Mouse (Mus musculus) CH12.LX (cell line): Measurements from ENCODE around the gene 4930453N24Rik. TPM values are rescaled to one million over a fixed set of nuclear protein-coding genes. Genes with fewer than 3 reads are reported as not detected.

ENCODE experiments used
- DNase-seq: peaks from one replicate; pipeline ENCODE4 v3.0.0-alpha.2; 2013; ENCODE audit errors: extremely low read depth
- H3K27ac ChIP-seq: 2 replicates; pipeline ENCODE4 v1.5.1; 2012; ENCODE audit warnings: low read depth, mild to moderate bottlenecking, control low read depth, moderate library complexity; ENCODE audit not compliant: insufficient read depth
- H3K27me3 ChIP-seq: replicated peaks from 2 replicates; pipeline ENCODE3; 2012; ENCODE audit warnings: inconsistent platforms
- H3K36me3 ChIP-seq, 2 experiments: replicated peaks in 1 of 2; 2 replicates each; pipeline versions ENCODE3 to v1.6.1; 2012; ENCODE audit warnings: inconsistent platforms in 1 of 2, low read length in 1 of 2, mild to moderate bottlenecking in 1 of 2, mixed read lengths in 1 of 2, moderate library complexity in 1 of 2; ENCODE audit not compliant: control insufficient read depth in 1 of 2, insufficient read depth in 1 of 2
- H3K4me1 ChIP-seq, 2 experiments: 2 replicates each; pipeline ENCODE4 v1.6.1; 2012; ENCODE audit warnings: inconsistent platforms in 1 of 2, moderate library complexity in 1 of 2; ENCODE audit not compliant: insufficient read depth in 2 of 2, control insufficient read depth in 1 of 2
- H3K4me2 ChIP-seq: 2 replicates; pipeline ENCODE4 v1.6.1; 2012; ENCODE audit warnings: low read depth, mild to moderate bottlenecking, control low read depth; ENCODE audit not compliant: poor library complexity, insufficient read depth, severe bottlenecking
- H3K4me3 ChIP-seq, 3 experiments: fragments of 150-350 bp in 1 of 3; sonication (generic) in 1 of 3; replicated peaks in 1 of 3; 2 replicates each; pipeline versions ENCODE3 to v1.5.1; 2011 to 2012; ENCODE audit warnings: low read depth in 2 of 3, low read length in 2 of 3, mild to moderate bottlenecking in 2 of 3, moderate library complexity in 2 of 3, control low read depth in 1 of 3, improper control_type of control experiment in 1 of 3, inconsistent platforms in 1 of 3, mixed read lengths in 1 of 3; ENCODE audit not compliant: poor library complexity in 1 of 3
- H3K79me2 ChIP-seq: replicated peaks from 2 replicates; pipeline ENCODE4 v1.6.1; 2012; ENCODE audit warnings: mild to moderate bottlenecking, moderate library complexity; ENCODE audit not compliant: control insufficient read depth, poor library complexity, insufficient read depth, severe bottlenecking; ENCODE audit errors: extremely low read depth
- H3K9ac ChIP-seq: 2 replicates; pipeline ENCODE4 v1.6.1; 2012; ENCODE audit warnings: low read depth, mild to moderate bottlenecking, control low read depth, moderate library complexity; ENCODE audit not compliant: insufficient read depth
- H3K9me3 ChIP-seq: replicated peaks from 2 replicates; pipeline ENCODE3; 2012; ENCODE audit warnings: low read length, inconsistent platforms, mixed read lengths
- BHLHE40 ChIP-seq: IDR thresholded peaks from 2 replicates; pipeline ENCODE4 v1.6.1; 2011; ENCODE audit warnings: mild to moderate bottlenecking, low read depth, low read length, improper control_type of control experiment
- E2F4 ChIP-seq: IDR thresholded peaks from 2 replicates; pipeline ENCODE4 v1.6.1; 2011; ENCODE audit warnings: low read depth, low read length, improper control_type of control experiment; ENCODE audit not compliant: insufficient replicate concordance
- ELF1 ChIP-seq: IDR thresholded peaks from 2 replicates; pipeline ENCODE4 v1.6.1; 2014; ENCODE audit warnings: low read depth, mild to moderate bottlenecking, inconsistent platforms, low read length, improper control_type of control experiment
- ETS1 ChIP-seq: conservative IDR thresholded peaks from 2 replicates; pipeline ENCODE4 v1.6.1; 2012; ENCODE audit warnings: low read depth, mild to moderate bottlenecking, inconsistent platforms, low read length, improper control_type of control experiment, moderate library complexity
- HCFC1 ChIP-seq: IDR thresholded peaks from 2 replicates; pipeline ENCODE4 v1.6.1; 2012; ENCODE audit warnings: low read depth, mild to moderate bottlenecking, inconsistent platforms, low read length, improper control_type of control experiment
- IRF4 ChIP-seq: IDR thresholded peaks from 2 replicates; pipeline ENCODE4 v1.6.1; 2014; ENCODE audit warnings: low read depth, mild to moderate bottlenecking, inconsistent platforms, low read length, improper control_type of control experiment
- JUN ChIP-seq: IDR thresholded peaks from 2 replicates; pipeline ENCODE4 v1.6.1; 2011; ENCODE audit warnings: low read depth, mild to moderate bottlenecking, low read length, improper control_type of control experiment, moderate library complexity; ENCODE audit not compliant: insufficient read depth
- JUND ChIP-seq: conservative IDR thresholded peaks from 2 replicates; pipeline ENCODE4 v1.6.1; 2011; ENCODE audit warnings: low read depth, low read length, improper control_type of control experiment
- MAX ChIP-seq: IDR thresholded peaks from 2 replicates; pipeline ENCODE4 v1.6.1; 2011; ENCODE audit warnings: low read length, improper control_type of control experiment
- MEF2A ChIP-seq: IDR thresholded peaks from 2 replicates; pipeline ENCODE4 v1.6.1; 2014; ENCODE audit warnings: low read depth, mild to moderate bottlenecking, inconsistent platforms, low read length, improper control_type of control experiment, borderline replicate concordance
- MXI1 ChIP-seq: IDR thresholded peaks from 2 replicates; pipeline ENCODE4 v1.6.1; 2011; ENCODE audit warnings: mild to moderate bottlenecking, low read depth, low read length, improper control_type of control experiment
- NELFE ChIP-seq: IDR thresholded peaks from 2 replicates; pipeline ENCODE4 v1.6.1; 2011; ENCODE audit warnings: low read depth, low read length, improper control_type of control experiment
- PAX5 ChIP-seq: IDR thresholded peaks from 2 replicates; pipeline ENCODE4 v1.6.1; 2012; ENCODE audit warnings: low read length, inconsistent platforms, mixed read lengths
- POLR2A ChIP-seq: IDR thresholded peaks from 2 replicates; pipeline ENCODE4 v1.6.1; 2011; ENCODE audit warnings: low read depth, mild to moderate bottlenecking, improper control_type of control experiment, low read length
- RCOR1 ChIP-seq: conservative IDR thresholded peaks from 2 replicates; pipeline ENCODE4 v1.6.1; 2012; ENCODE audit warnings: low read depth, mild to moderate bottlenecking, inconsistent platforms, low read length, improper control_type of control experiment
- TBP ChIP-seq: conservative IDR thresholded peaks from 2 replicates; pipeline ENCODE4 v1.6.1; 2011; ENCODE audit warnings: low read depth, low read length, improper control_type of control experiment
- TCF12 ChIP-seq: IDR thresholded peaks from 2 replicates; pipeline ENCODE4 v1.6.1; 2014; ENCODE audit warnings: low read depth, mild to moderate bottlenecking, inconsistent platforms, low read length, improper control_type of control experiment
- UBTF ChIP-seq: IDR thresholded peaks from 2 replicates; pipeline ENCODE4 v1.6.1; 2012; ENCODE audit warnings: low read depth, mild to moderate bottlenecking, inconsistent platforms, low read length, improper control_type of control experiment, moderate library complexity
- USF2 ChIP-seq: conservative IDR thresholded peaks from 2 replicates; pipeline ENCODE4 v1.6.1; 2011; ENCODE audit warnings: low read depth, low read length, improper control_type of control experiment
- ZMIZ1 ChIP-seq: IDR thresholded peaks from 2 replicates; pipeline ENCODE4 v1.6.1; 2012; ENCODE audit warnings: low read depth, mild to moderate bottlenecking, inconsistent platforms, low read length, improper control_type of control experiment
- dilution Hi-C: fragments of 300-500 bp; cut with MboI; formaldehyde crosslinking; loops from 2 replicates; pipeline ENCODE4 v1.14.3; 2020; ENCODE audit warnings: low sequenced_read_pairs; ENCODE audit not compliant: extremely low pct_unique_long_range_greater_than_20kb, extremely low pct_ligation_motif_present
- in situ Hi-C: fragments of 300-500 bp; cut with MboI; formaldehyde crosslinking; loops from 3 replicates; pipeline ENCODE4 v1.14.3; 2019; ENCODE audit warnings: low sequenced_read_pairs, low pct_ligation_motif_present, low pct_unique_long_range_greater_than_20kb, mixed read lengths
- polyA plus RNA-seq: library from polyadenylated mRNA; unstranded; fragments of >175 nt; gene quantifications from 2 replicates; pipeline ENCODE4 v1.2.1, GENCODE M21; 2012; ENCODE audit warnings: low read depth; ENCODE audit not compliant: insufficient read length
- total RNA-seq, 2 experiments: library from RNA; depleted of rRNA; stranded (reverse); fragments of 300-350 nt in 1 of 2; fragments of >200 nt in 1 of 2; gene quantifications; 2 replicates each; pipeline ENCODE4 v1.2.3; 2012 to 2014

Gene 4930453N24Rik
- total and polyA plus RNA-seq, 3 experiments = 26.6 to 62.0 (median 48.4) TPM

DNA sequence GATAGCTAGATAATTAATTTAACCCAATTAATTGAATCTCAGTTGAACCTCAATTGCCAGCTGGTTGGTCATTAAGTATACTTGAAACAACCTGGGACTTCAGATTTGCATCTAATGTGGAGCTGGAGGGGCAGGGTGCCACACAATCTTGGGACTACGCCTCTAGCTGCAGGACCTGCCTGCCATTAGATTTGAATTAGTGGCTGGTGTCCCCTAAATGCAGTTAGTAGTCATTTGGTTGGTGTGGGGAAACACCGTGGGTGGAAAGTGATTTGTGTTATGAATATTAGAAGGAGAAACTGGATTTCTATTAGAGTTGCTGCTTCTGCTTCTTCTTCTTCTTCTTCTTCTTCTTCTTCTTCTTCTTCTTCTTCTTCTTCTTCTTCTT is 464 bp upstream of the 4930453N24Rik start (continued):
- no peak for TF ChIP-seq BHLHE40
- TF ChIP-seq POLR2A = no peak; the same call in 1 of the 2 replicates
- 0 out of 2 replicates have a peak, but pooled peaks have one; percentile 37 for TF ChIP-seq JUND
- TF ChIP-seq UBTF = no peak
- TF ChIP-seq MXI1 = no peak
- TF ChIP-seq MEF2A = 0 out of 2 replicates have a peak, but pooled peaks have one; percentile 19
- TF ChIP-seq ELF1 = no peak
- no peak for TF ChIP-seq ZMIZ1
- no peak for TF ChIP-seq PAX5

- H3K9me3 ChIP-seq = peaks cover 23% of the 10 kb centered on the region
- no peak overlapping the region for H3K4me2 ChIP-seq
- dilution Hi-C loops (no loop called here), in situ Hi-C loops (loop anchor here (5.0 to 25.0 kb wide), 2 partner anchors 111 to 721 kb away; no protein-coding TSS in a partner anchor)
- no peak for DNase-seq
- no peak overlapping the region for H3K27ac ChIP-seq
- H3K4me3 ChIP-seq = no peak overlapping the region
- peaks cover 20% of the 10 kb centered on the region for H3K79me2 ChIP-seq
- no peaks in the 10 kb centered on the region for H3K27me3 ChIP-seq
- TF ChIP-seq E2F4 (no peak), BHLHE40 (no peak), JUN (no peak), USF2 (no peak), NELFE (no peak), MXI1 (no peak), ETS1 (no peak), IRF4 (no peak), RCOR1 (no peak)
- peaks cover 25 to 53% of the 10 kb centered on the region in 2 experiments for H3K36me3 ChIP-seq
- no peak overlapping the region for H3K9ac ChIP-seq
- H3K4me1 ChIP-seq = peaks cover 0 to 17% of the 10 kb centered on the region in 2 experiments; a peak in 3 of 4 replicates
Measured at GRCm38 (mm10) chr16:64766696-64767300, 4.2 kb downstream of the 4930453N24Rik start.

DNA sequence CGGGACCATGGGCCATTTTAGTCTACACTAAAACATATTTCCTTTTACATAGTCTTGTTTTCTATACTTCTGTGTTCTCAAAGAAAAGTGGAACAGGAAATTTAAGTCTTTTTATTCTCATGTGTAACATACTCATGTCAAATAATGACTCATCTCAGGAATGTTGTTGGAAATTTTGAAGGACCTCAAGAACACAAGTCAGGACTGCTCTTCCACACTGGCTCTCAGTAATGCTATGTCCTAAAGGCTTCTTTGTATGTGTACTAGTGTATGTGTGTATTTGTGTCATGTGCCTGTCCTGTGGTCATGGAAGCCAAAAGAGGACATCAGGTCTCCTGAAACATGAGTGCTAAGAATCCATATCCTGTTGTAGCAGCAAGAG is 11.7 kb downstream of the 4930453N24Rik start:
- no peak for DNase-seq
- Histone ChIP-seq H3K9ac (no peak overlapping the region), H3K27me3 (no peaks in the 10 kb centered on the region), H3K4me3 (no peak overlapping the region), H3K27ac (no peak overlapping the region), H3K4me1 (peaks cover 4 to 29% of the 10 kb centered on the region in 2 experiments; a peak in 3 of 4 replicates), H3K4me2 (no peak overlapping the region), H3K79me2 (no peaks in the 10 kb centered on the region), H3K9me3 (peaks cover 27% of the 10 kb centered on the region), H3K36me3 (peaks cover 11 to 21% of the 10 kb centered on the region in 2 experiments)
- TF ChIP-seq TBP = no peak
- no peak for TF ChIP-seq ZMIZ1
- TF ChIP-seq TCF12 = no peak
- TF ChIP-seq USF2 = no peak
- no peak for TF ChIP-seq MAX
- no peak for TF ChIP-seq HCFC1
- in situ Hi-C loops (loop anchor here (25.0 kb wide), 1 partner anchor 728 kb away; no protein-coding TSS in a partner anchor), dilution Hi-C loops (no loop called here)
